Mouse (Mus musculus) forebrain, embryonic 13.5 days (tissue): ENCODE measurements around the gene Upf2. TPM values are rescaled to one million over a fixed set of nuclear protein-coding genes. Genes with fewer than 3 reads are reported as not detected.
"Not testable (repeated sequence)": the region's sequence is repeated elsewhere in the genome, so short reads cannot be mapped to it uniquely, and the experiment has no call there.

Source experiments
- ATAC-seq: fragments of 200-750 bp; cut with Nextera tagmentation; 2 replicates; pipeline ENCODE4 v1.8.0; 2017
- H3K27ac ChIP-seq: fragments of 300-500 bp; sonication (generic); 2 replicates; pipeline ENCODE4 v1.5.1; 2015; ENCODE audit warnings: inconsistent platforms, mild to moderate bottlenecking, moderate library complexity
- H3K27me3 ChIP-seq: fragments of 300-500 bp; sonication (generic); 2 replicates; pipeline ENCODE4 v1.6.1; 2015; ENCODE audit warnings: mild to moderate bottlenecking, inconsistent platforms
- H3K36me3 ChIP-seq: fragments of 300-500 bp; sonication (generic); 2 replicates; pipeline ENCODE4 v1.6.1; 2015; ENCODE audit warnings: mild to moderate bottlenecking, inconsistent platforms; ENCODE audit not compliant: poor library complexity, severe bottlenecking
- H3K4me1 ChIP-seq: fragments of 300-500 bp; sonication (generic); 2 replicates; pipeline ENCODE4 v1.6.1; 2015; ENCODE audit warnings: inconsistent platforms
- H3K4me2 ChIP-seq: fragments of 300-500 bp; sonication (generic); 2 replicates; pipeline ENCODE4 v1.6.1; 2015; ENCODE audit warnings: inconsistent platforms, mild to moderate bottlenecking, moderate library complexity
- H3K4me3 ChIP-seq: fragments of 300-500 bp; sonication (generic); 2 replicates; pipeline ENCODE4 v1.5.1; 2015; ENCODE audit warnings: mild to moderate bottlenecking, inconsistent platforms
- H3K9ac ChIP-seq: fragments of 300-500 bp; sonication (generic); 2 replicates; pipeline ENCODE4 v1.6.1; 2015; ENCODE audit warnings: mild to moderate bottlenecking, inconsistent platforms
- H3K9me3 ChIP-seq: fragments of 300-500 bp; sonication (generic); replicated peaks from 2 replicates; pipeline ENCODE4 v1.6.1; 2016; ENCODE audit warnings: inconsistent platforms
- whole genome bisulfite sequencing: fragments of 180-500 bp; shearing (Covaris S2); methylation state at CpG from one replicate; pipeline ENCODE4 v1.1.7; 2015; 5-methylcytosine and 5-hydroxymethylcytosine counted together
- polyA plus RNA-seq: library from polyadenylated mRNA; unstranded; fragments of >200 nt; fragmentation: Nextera tagmentation; extraction: Ambion mirVana; gene quantifications from 2 replicates; pipeline ENCODE4 v1.2.1, GENCODE M21; 2015

Upf2 gene
- polyA plus RNA-seq, 1 experiment from 2014 or later = 9.9 TPM

- no peak overlapping the region for H3K4me3 ChIP-seq
- H3K27me3 ChIP-seq = no peaks in the 10 kb centered on the region
- H3K9me3 ChIP-seq = no peaks in the 10 kb centered on the region
- H3K36me3 ChIP-seq = no peaks in the 10 kb centered on the region
- WGBS = 77% methylated on average over 6 of the region's 6 CpGs
- no peak overlapping the region for H3K4me2 ChIP-seq
- H3K27ac ChIP-seq = no peak overlapping the region
- peaks cover 1% of the 10 kb centered on the region; the same call in 1 of the 2 replicates for H3K4me1 ChIP-seq
- no peak overlapping the region for H3K9ac ChIP-seq
- ATAC-seq = no peak
Measured at GRCm38 (mm10) chr2:5936068-5936467, 15.2 kb upstream of the Upf2 start.

- Histone ChIP-seq H3K4me3 (no peak overlapping the region), H3K27me3 (no peaks in the 10 kb centered on the region), H3K9me3 (no peaks in the 10 kb centered on the region), H3K36me3 (no peaks in the 10 kb centered on the region), H3K4me2 (no peak overlapping the region), H3K4me1 (peaks cover 4% of the 10 kb centered on the region; the same call in 1 of the 2 replicates), H3K27ac (no peak overlapping the region), H3K9ac (no peak overlapping the region)
- ATAC-seq = no peak
- 92% methylated on average over 4 of the region's 4 CpGs for WGBS
Measured at GRCm38 (mm10) chr2:5936550-5936949, 14.7 kb upstream of the Upf2 start.

- H3K4me2 ChIP-seq = no peak overlapping the region
- no peak overlapping the region for H3K27ac ChIP-seq
- H3K9ac ChIP-seq = no peak overlapping the region
- peaks cover 13% of the 10 kb centered on the region for H3K4me1 ChIP-seq
- WGBS = 91% methylated on average over 3 of the region's 3 CpGs
- H3K4me3 ChIP-seq = no peak overlapping the region
- H3K27me3 ChIP-seq = no peaks in the 10 kb centered on the region
- ATAC-seq = no peak
- no peaks in the 10 kb centered on the region for H3K36me3 ChIP-seq
- no peaks in the 10 kb centered on the region for H3K9me3 ChIP-seq
Measured at GRCm38 (mm10) chr2:5939319-5939718, 11.9 kb upstream of the Upf2 start.

- Histone ChIP-seq H3K9ac (no peak overlapping the region), H3K9me3 (no peaks in the 10 kb centered on the region), H3K27ac (no peak overlapping the region), H3K4me1 (peaks cover 13% of the 10 kb centered on the region), H3K4me2 (no peak overlapping the region), H3K27me3 (no peaks in the 10 kb centered on the region), H3K36me3 (no peaks in the 10 kb centered on the region), H3K4me3 (no peak overlapping the region)
- no peak for ATAC-seq
- 80% methylated on average over 13 of the region's 14 CpGs for WGBS
Measured at GRCm38 (mm10) chr2:5939911-5940310, 11.4 kb upstream of the Upf2 start.

- H3K4me1 ChIP-seq = peaks cover 13% of the 10 kb centered on the region
- no peak for ATAC-seq
Measured at GRCm38 (mm10) chr2:5940936-5941335, 10.3 kb upstream of the Upf2 start.

GRCm38 (mm10) chr2:5941861-5942415, 9.3 kb upstream of the Upf2 start:
- ATAC-seq = peak; percentile 12; the same call in 1 of the 2 replicates
- H3K27ac ChIP-seq = no peak overlapping the region
- H3K4me3 ChIP-seq = peak overlapping the region; percentile 49
- peak overlapping the region; percentile 69 for H3K9ac ChIP-seq
- H3K36me3 ChIP-seq = no peaks in the 10 kb centered on the region
- 59% methylated on average over 11 of the region's 11 CpGs for WGBS
- no peaks in the 10 kb centered on the region for H3K27me3 ChIP-seq
- no peaks in the 10 kb centered on the region for H3K9me3 ChIP-seq
- peaks cover 13% of the 10 kb centered on the region for H3K4me1 ChIP-seq
- H3K4me2 ChIP-seq = peak overlapping the region; percentile 65

More at GRCm38 (mm10) chr2:5940936-5941335, 10.3 kb upstream of the Upf2 start:
- Histone ChIP-seq H3K27me3 (no peaks in the 10 kb centered on the region), H3K27ac (no peak overlapping the region), H3K9me3 (no peaks in the 10 kb centered on the region), H3K4me2 (no peak overlapping the region), H3K9ac (no peak overlapping the region), H3K36me3 (no peaks in the 10 kb centered on the region), H3K4me3 (no peak overlapping the region)
- WGBS = 95% methylated on average over 9 of the region's 9 CpGs

- Histone ChIP-seq H3K27me3 (no peaks in the 10 kb centered on the region), H3K4me3 (peak within 1 kb of the TSS; percentile 49), H3K36me3 (no peaks in the 10 kb centered on the region), H3K9me3 (no peaks in the 10 kb centered on the region), H3K9ac (peak within 1 kb of the TSS; percentile 69), H3K4me1 (peaks cover 13% of the 10 kb centered on the region), H3K4me2 (peak within 1 kb of the TSS; percentile 65), H3K27ac (no peak within 1 kb of the TSS)
- under 1% methylated on average over 36 of the region's 36 CpGs for WGBS
- ATAC-seq = peak; percentile 97
Measured at GRCm38 (mm10) chr2:5942416-5943032, 8.7 kb upstream of the Upf2 start, which contains the start of gene Dhtkd1. Dhtkd1 (minus strand) TSS chr2:5942792.

- Histone ChIP-seq H3K27ac (no peak overlapping the region), H3K4me2 (peak overlapping the region; percentile 65), H3K36me3 (no peaks in the 10 kb centered on the region), H3K4me3 (peak overlapping the region; percentile 49), H3K9me3 (no peaks in the 10 kb centered on the region), H3K27me3 (no peaks in the 10 kb centered on the region), H3K4me1 (peaks cover 13% of the 10 kb centered on the region), H3K9ac (no peak overlapping the region)
- WGBS = 38% methylated on average over 4 of the region's 4 CpGs
- ATAC-seq = peak; percentile 36
Measured at GRCm38 (mm10) chr2:5943071-5943470, 8.2 kb upstream of the Upf2 start.

- 90% methylated on average over 1 of the region's 1 CpGs for WGBS
- no peak overlapping the region for H3K4me2 ChIP-seq
- no peaks in the 10 kb centered on the region for H3K36me3 ChIP-seq
- H3K9me3 ChIP-seq = no peaks in the 10 kb centered on the region
- H3K9ac ChIP-seq = no peak overlapping the region
- peaks cover 19% of the 10 kb centered on the region for H3K4me1 ChIP-seq
- ATAC-seq = no peak
- H3K27me3 ChIP-seq = no peaks in the 10 kb centered on the region
- no peak overlapping the region for H3K27ac ChIP-seq
- no peak overlapping the region for H3K4me3 ChIP-seq
Measured at GRCm38 (mm10) chr2:5945629-5946028, 5.6 kb upstream of the Upf2 start.

- H3K4me1 ChIP-seq = peaks cover 15% of the 10 kb centered on the region
- no peaks in the 10 kb centered on the region for H3K9me3 ChIP-seq
- H3K36me3 ChIP-seq = no peaks in the 10 kb centered on the region
- no peak overlapping the region for H3K9ac ChIP-seq
- no peaks in the 10 kb centered on the region for H3K27me3 ChIP-seq
- H3K27ac ChIP-seq = no peak overlapping the region
- ATAC-seq = no peak
- WGBS = 88% methylated on average over 3 of the region's 3 CpGs
- no peak overlapping the region for H3K4me2 ChIP-seq
- no peak overlapping the region for H3K4me3 ChIP-seq
Measured at GRCm38 (mm10) chr2:5946876-5947275, 4.4 kb upstream of the Upf2 start.

- H3K4me2 ChIP-seq = no peak overlapping the region
- H3K4me3 ChIP-seq = no peak overlapping the region
- no peaks in the 10 kb centered on the region for H3K27me3 ChIP-seq
- WGBS = 93% methylated on average over 2 of the region's 2 CpGs
- H3K27ac ChIP-seq = no peak overlapping the region
- H3K4me1 ChIP-seq = peaks cover 14% of the 10 kb centered on the region
- H3K36me3 ChIP-seq = no peaks in the 10 kb centered on the region
- ATAC-seq = no peak
- no peaks in the 10 kb centered on the region for H3K9me3 ChIP-seq
- H3K9ac ChIP-seq = no peak overlapping the region
Measured at GRCm38 (mm10) chr2:5948964-5949363, 2.3 kb upstream of the Upf2 start.

- Histone ChIP-seq H3K4me2 (peak overlapping the region; percentile 89), H3K4me1 (peaks cover 14% of the 10 kb centered on the region), H3K4me3 (peak overlapping the region; percentile 95)
- H3K9ac ChIP-seq, ATAC-seq, H3K36me3 ChIP-seq, H3K9me3 ChIP-seq, H3K27ac ChIP-seq, H3K27me3 ChIP-seq: not testable (repeated sequence)
- WGBS = 85% methylated on average over 9 of the region's 9 CpGs
Measured at GRCm38 (mm10) chr2:5949821-5950220, 1.4 kb upstream of the Upf2 start.
